Mouse (Mus musculus) cerebellum, adult 8-10 months (tissue): ENCODE data around the gene Wdr35.
"Not testable (repeated sequence)": the region's sequence is repeated elsewhere in the genome, so short reads cannot be mapped to it uniquely, and the experiment has no call there.

Experiments used
- DNase-seq: peaks from one replicate; pipeline ENCODE4 v3.0.0; 2022

Gene Wdr35

GRCm38 (mm10) chr12:8973820-8974465 is at the start of gene Wdr35:
Gene Wdr35 (plus strand): TSS chr12:8973892.
- peak; percentile 88 for DNase-seq

DNA sequence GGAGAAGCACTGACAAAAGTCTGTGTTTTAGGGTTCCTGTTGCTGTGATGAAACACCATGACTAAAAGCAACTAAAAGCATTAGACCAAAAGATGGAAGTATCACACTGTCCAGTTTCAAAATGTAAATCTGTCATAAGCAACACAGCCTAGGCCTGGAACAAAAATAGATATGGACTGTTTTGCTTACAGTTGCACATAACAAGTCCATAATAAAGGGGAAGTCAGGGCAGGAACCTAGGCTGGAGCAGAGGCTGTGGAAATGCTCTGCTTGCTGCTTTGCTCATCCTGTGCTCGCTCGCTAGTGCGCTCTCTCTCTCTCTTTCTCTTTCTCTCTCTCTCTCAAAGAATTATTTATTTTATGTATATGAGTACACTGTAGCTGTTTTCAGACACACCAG is 46.0 kb upstream of the Wdr35 start:
- no peak for DNase-seq

DNA sequence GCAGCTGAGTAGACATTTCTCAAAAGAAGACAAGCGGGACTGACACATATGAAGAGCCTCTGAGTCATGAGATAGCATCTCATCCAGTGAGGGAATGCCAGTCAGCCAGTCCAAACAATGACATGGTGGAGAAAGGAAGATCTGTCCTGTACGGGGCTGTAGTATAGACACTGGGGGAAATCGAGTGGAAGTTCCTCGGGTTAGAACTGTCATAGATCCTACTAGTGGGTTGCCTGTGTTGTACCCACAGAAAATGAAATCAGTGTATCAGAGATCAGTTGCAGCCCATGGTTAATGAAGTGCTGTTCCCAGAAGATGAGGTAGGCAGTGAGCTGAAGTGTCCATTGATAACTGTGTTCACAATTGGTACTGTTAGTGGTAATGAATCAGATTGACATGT is 44.9 kb upstream of the Wdr35 start:
- DNase-seq: no peak

DNA sequence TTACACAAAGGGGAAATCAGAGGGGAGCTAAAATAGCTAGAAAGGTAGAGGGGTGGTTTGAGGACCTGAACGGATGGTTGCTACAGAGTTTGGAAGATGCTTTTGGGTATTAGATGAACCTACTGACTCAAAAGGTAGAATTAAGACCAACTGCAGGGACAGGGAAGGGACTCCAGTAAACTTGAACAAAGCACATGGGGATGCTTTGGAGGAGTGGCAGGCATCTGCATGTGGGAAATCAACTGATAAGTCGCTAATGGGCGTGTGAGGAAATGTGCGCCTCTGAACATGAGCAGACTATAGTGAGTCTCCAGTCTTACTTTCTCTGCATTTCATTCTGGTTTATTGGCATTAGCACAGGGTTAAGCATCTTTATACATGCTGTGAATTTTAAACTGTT is 42.6 kb upstream of the Wdr35 start:
- no peak for DNase-seq

- DNase-seq: no peak
Observed at GRCm38 (mm10) chr12:8935349-8935748, 38.3 kb upstream of the Wdr35 start.

DNA sequence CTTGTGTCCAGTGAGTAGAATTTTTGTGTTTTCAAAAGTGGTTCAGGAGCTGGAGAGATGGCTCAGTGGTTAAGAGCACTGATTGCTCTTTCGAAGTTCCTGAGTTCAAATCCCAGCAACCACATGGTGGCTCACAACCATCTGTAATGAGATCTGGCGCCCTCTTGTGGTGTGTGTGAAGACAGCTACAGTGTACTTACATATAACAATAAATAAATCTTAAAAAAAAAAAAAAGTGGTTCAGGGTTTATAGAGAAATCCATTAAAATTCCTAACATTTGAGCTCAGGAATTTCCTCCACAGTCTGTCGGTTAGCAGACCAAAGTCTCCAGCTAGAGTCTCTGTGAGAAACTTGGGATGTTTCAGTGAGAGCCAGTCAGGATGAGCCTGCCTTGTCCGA is 37.5 kb upstream of the Wdr35 start:
- DNase-seq: not testable (repeated sequence)

DNA sequence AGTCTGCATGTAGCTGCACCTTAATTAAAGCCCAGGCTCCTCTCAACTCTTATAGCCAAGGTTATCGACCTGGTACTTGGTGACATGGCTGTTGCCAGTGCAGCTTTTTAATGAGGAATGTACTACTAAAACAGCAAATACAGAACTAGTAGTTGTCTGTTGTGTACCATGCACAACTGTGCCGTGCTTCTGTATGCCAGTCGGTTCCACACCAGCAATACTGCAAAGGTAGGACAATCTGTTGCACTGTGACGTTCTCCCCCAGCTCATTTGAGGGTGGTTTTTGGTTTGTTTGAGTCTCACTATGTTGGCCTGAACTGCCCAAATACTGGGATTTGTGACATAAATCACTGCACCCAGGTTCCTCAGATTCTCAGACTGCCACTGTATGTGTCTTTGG is 34.2 kb upstream of the Wdr35 start:
- no peak for DNase-seq

- no peak for DNase-seq
Observed at GRCm38 (mm10) chr12:8940011-8941005, 33.4 kb upstream of the Wdr35 start.

DNA sequence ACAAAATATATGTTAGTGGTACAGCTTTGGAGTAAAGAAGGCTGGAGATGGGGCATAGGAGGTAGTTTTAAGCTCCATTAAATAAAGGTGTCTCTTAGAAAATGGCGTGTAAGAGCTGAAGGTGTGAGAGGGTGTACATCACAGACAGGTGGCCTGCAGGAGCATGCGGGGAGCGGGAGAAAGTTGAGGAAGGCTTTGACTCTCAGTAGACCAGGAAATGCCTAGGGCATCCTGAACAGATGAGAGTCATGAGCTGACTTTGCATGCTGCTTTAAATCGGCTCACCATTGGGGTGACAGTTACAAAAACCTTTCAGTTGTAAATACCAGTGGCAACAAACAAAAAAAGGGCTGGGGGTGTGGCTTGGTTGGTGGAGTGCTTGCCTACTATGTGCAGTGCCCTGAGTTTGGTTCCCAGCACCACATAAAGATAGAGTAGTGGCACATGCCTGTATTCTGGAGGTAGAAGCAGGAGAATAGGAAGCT is 32.5 kb upstream of the Wdr35 start:
- no peak for DNase-seq

DNA sequence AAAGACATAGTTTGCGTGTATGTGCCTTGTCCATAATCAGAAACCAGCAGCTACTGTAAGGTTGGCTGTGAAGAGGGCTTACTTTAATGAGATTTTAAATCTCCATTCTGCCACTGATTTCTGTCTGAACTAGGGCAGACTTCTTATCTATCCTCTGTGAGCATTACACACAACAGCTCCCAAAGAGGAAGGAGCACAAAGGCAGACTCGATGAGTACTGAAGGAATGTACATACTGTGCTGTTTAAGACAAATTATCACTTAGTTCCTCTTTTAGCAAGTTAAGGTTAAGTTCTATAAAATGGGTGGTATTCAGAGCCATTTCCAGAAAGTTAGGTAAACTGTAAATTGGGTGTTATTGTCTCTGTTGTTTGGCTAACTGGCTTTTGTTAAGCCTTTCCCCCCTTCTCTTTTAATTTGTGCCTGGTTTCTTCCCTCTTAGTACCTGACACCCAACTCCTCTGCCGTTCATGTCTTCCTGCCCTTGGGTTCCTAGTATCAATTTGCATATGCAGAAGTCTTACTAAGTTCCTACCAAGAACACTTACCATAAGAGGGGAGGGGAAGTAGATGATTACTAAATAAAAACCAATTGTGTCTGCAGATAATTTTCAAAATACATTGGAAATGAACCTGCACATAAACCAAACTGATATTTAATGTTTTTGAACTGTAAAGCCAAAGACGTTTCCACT is 31.8 kb upstream of the Wdr35 start:
- DNase-seq: no peak

DNA sequence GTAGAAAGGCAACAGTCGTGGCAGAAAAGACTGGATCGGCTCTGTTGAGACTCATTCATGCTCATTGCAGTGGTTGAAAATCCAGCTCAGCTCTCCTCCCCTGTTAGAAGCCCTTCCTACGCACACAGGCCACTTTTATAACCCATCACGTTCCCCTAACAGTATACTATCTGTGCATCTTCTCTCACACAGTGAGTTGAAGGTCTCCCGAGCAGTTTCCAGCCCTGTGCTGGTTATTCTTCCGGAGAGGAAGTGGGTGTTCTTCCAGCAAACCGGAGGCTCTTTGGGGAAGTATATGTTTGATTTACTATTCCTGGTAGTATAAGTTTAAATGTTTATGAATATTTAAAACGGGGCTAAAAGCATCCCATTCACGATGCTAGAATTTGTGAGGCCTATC is 26.5 kb upstream of the Wdr35 start:
- DNase-seq: no peak

DNA sequence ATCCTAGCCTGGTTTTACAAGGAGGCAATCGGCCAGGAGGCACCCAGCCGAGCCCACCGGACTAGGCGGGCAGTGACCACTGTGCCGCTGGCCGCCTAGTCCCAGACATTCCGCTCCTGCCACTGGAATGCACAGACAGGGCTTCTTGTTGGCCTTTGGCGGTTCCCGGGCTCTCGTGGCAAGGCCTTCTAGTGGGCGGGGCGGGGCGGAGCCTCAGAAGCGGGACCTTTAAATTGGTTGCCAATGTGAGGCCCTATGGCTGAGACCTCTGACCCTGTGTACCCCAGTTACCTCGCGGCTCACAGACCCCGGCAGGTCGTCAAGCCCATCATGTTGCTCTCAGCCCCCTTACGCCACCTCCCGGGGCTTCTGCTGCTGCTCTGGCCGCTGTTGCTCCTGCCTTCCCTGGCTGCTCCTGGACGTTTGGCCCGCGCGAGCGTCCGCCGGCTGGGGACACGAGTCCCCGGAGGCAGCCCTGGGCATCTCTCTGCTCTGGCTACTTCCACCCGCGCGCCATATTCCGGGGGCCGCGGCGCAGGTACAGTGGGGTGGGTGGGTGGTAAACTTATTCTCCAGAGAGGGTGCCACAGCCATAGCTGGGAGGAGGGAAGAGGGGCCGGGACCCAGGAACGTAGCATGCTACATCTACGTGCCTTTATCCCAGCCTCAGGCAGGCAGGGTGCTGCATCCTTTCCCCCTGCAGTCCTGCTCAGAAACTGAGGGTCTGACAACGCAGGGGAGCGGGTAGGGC is 25.8 kb upstream of the Wdr35 start, which contains the start of gene Matn3:
Gene Matn3, plus strand, starts transcription at position 216 of the 751 bp plus-strand sequence.
- peak; percentile 30 for DNase-seq

DNA sequence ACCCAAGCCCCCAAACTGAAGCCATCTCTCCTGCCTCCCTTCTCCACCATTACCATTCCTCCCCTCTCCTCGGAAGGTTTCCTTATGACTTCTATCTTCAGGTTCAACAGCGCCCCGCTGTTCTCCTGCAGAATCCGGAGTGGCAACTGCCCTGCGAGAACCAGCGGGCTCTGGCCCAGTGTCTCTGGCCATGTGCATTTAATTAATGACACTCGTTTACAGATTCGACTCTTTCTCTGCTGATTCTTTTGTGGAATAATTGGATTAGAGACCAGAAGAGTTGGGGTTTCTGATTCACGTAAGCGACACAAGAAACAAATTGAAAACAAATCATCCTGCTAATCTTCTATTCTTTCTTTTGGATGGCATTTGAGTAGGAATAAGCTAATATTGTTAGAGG is 20.6 kb upstream of the Wdr35 start:
- no peak for DNase-seq

GRCm38 (mm10) chr12:8954161-8954561 is 19.5 kb upstream of the Wdr35 start:
- no peak for DNase-seq

DNA sequence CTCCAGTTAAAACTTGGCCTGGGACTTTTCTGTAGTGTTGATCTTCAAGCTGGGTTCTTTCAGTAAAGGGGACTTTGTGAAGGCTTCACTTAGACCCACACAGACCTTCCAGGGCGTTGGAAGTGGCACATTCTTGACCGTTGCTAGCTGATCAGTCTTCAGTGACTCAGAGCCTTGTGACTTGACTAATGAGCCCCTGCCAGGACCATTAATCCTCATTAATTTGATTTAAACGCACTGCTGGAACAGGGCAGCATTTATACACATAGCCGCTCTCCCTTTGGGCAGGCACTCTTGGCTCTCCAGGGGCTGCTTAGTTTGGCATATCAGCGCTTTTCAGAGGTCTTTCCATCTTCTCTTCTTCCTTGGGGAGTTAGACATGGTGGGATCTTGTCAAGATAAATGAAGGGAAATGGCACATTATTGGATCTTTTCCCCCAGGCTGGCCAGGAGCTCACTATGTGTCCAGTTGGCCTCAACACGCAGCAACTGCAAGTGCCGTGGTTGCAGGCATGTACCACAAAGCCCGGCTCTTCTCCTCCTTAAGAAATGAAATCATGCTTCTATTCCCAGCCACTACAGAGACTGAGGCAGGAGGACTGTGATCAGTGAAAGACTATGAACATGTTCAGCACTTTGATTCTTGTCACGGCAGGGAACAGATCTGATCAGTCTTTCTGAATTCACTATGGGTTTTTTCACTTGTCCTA is 11.9 kb upstream of the Wdr35 start:
- no peak for DNase-seq

GRCm38 (mm10) chr12:8969828-8970227 is 3.9 kb upstream of the Wdr35 start:
- no peak for DNase-seq

DNA sequence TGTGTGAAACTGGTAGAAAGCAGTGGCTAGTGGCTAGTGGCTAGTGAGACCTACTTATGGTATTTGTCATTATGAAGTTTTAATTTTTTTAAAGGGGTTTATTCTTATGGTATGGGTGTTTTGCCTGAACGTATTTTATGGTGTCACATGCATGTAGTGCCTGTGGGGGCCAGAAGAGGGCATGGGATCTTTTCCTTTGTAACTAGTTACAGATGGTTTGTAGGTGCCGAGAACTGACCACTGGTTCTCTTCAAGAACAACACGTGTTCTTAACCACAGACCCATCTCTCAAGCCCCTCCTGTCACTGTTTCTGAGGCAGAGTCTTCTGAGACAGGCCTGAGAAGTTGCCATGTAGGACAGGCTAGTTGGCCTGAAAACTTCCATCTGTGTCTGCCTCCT is 1.4 kb downstream of the Wdr35 start:
- DNase-seq: no peak

DNA sequence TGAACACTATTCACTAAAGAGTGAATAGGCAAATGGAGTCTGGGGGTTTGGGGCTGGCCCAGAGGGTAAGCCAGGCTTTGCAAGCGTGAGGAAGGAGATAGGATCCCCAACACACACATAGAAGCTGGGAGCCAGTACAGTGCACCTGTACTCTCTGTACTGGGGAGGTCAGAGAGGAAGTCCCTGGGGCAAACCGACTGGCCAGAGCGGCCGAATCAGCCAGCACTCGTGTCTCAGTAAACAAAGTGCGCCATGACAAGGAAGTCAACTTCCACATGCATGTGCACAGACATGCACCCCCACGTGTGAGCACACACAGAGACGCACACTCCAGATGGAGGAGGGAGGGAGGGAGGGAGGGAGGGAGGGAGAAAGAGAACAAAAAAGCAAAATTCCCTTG is 19.5 kb downstream of the Wdr35 start:
- DNase-seq: no peak

DNA sequence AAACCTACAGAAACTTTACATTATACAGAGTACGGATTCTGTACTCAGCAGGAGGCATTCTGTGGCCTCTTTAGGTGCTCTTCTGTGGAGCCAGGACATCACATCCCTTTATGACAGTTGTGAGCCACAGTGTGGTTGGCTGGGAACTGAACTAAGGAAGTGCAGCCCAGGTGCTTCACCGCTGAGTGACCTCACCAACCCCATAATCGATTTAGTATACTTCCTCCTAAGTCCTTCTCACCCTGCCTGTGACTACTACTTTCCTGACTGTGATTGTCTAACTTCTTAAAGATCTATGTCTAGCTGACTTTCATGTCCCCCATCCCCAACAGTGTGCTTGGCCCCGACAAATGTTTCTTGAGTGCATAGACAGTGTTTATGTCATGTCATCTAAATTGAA is 24.6 kb downstream of the Wdr35 start:
- no peak for DNase-seq

- peak; percentile 50 for DNase-seq
Observed at GRCm38 (mm10) chr12:9002038-9002648, 28.5 kb downstream of the Wdr35 start.

DNA sequence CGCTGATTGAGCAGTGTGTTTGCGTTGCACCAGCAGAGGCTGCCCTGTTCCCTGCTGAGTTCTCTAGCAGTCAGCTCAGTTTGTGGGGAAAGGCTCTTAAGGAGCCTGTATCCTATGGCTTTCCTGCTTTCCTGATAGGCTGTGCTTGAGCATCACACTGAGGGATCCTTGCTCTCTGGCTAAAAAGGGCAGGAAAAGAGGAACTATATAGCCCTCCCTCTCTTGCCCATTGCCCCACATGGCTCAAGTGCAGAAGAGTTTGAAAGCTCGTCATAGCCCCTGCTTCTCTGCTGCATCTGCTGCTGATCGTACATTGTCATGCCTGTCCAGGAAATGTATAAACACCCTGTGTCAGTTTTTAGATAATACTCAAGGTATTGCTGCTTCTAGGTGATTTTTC is 33.5 kb downstream of the Wdr35 start:
- DNase-seq: no peak
